Mouse (Mus musculus) urinary bladder, adult 2 months (tissue): ENCODE data around the gene Gigyf1. TPM values are rescaled to one million over a fixed set of nuclear protein-coding genes. Genes with fewer than 3 reads are reported as not detected.

ENCODE experiments used
- DNase-seq: peaks from one replicate; pipeline ENCODE4 v3.0.0; 2022; ENCODE audit warnings: low spot score
- polyA plus RNA-seq: library from polyadenylated mRNA; depleted of rRNA; stranded (reverse); fragments of >200 nt; gene quantifications from 2 replicates; pipeline ENCODE4 v1.2.3, GENCODE M21; 2012

Gigyf1 gene
- polyA plus RNA-seq, 1 experiment: 32.4 TPM

GRCm38 (mm10) chr5:137513951-137514721 is 4.2 kb upstream of the Gigyf1 start:
- no peak for DNase-seq

- DNase-seq: no peak
Observed at GRCm38 (mm10) chr5:137514811-137515210, 3.5 kb upstream of the Gigyf1 start.

- no peak for DNase-seq
Observed at GRCm38 (mm10) chr5:137519691-137520550, 1.6 kb downstream of the Gigyf1 start.

- no peak for DNase-seq
Observed at GRCm38 (mm10) chr5:137521861-137522260, 3.5 kb downstream of the Gigyf1 start.

- no peak for DNase-seq
Observed at GRCm38 (mm10) chr5:137522711-137523110, 4.4 kb downstream of the Gigyf1 start.

GRCm38 (mm10) chr5:137523396-137524250 is 5.3 kb downstream of the Gigyf1 start:
- DNase-seq: no peak

GRCm38 (mm10) chr5:137524251-137524515 is 5.8 kb downstream of the Gigyf1 start:
- no peak for DNase-seq

- no peak for DNase-seq
Observed at GRCm38 (mm10) chr5:137524671-137525070, 6.3 kb downstream of the Gigyf1 start.

- no peak for DNase-seq
Observed at GRCm38 (mm10) chr5:137525511-137525910, 7.2 kb downstream of the Gigyf1 start.

GRCm38 (mm10) chr5:137526192-137526936 is 8.0 kb downstream of the Gigyf1 start:
- no peak for DNase-seq

GRCm38 (mm10) chr5:137527413-137527812 is 9.1 kb downstream of the Gigyf1 start:
- no peak for DNase-seq

GRCm38 (mm10) chr5:137528247-137528968 is 10.1 kb downstream of the Gigyf1 start:
- no peak for DNase-seq

- DNase-seq: no peak
Observed at GRCm38 (mm10) chr5:137529221-137529995, 11.1 kb downstream of the Gigyf1 start.

GRCm38 (mm10) chr5:137530075-137530474 is 11.7 kb downstream of the Gigyf1 start:
- no peak for DNase-seq

GRCm38 (mm10) chr5:137530588-137531413 is 12.5 kb downstream of the Gigyf1 start:
- no peak for DNase-seq

- no peak for DNase-seq
Observed at GRCm38 (mm10) chr5:137531414-137532130, 13.2 kb downstream of the Gigyf1 start.

- no peak for DNase-seq
Observed at GRCm38 (mm10) chr5:137532131-137532807, 13.9 kb downstream of the Gigyf1 start.

GRCm38 (mm10) chr5:137532808-137533116 is 14.4 kb downstream of the Gigyf1 start:
- no peak for DNase-seq
